Mouse (Mus musculus): ENCODE results near the gene Eef1a2. TPM values are rescaled to one million over a fixed set of nuclear protein-coding genes. Genes with fewer than 3 reads are reported as not detected.

Eef1a2 gene
- polyA plus RNA-seq (2012; rRNA removed) = 6.3 and 8.5 TPM in 2 replicates

GRCm38 (mm10) chr2:181156248-181157121 lies at the start of gene Eef1a2:
Eef1a2 (minus strand) TSS chr2:181157014.

GRCm38 (mm10) chr2:181202422-181202821 lies 45.6 kb upstream of the Eef1a2 start, which contains the start of gene Ptk6:
Ptk6 (minus strand) TSS chr2:181202789.

GRCm38 (mm10) chr2:181187121-181188000 lies 30.5 kb upstream of the Eef1a2 start, which contains the start of gene Ppdpf:
Ppdpf (plus strand) TSS chr2:181187247.

GRCm38 (mm10) chr2:181134591-181135445 lies 22.0 kb downstream of the Eef1a2 start, which contains the start of gene Kcnq2:
Kcnq2 (minus strand) TSS chr2:181135300.

Other genes with a start within 250 kb of the Eef1a2 start
- gene Ythdf1, start 236.1 kb downstream of the Eef1a2 start, polyA plus RNA-seq (2012; rRNA removed) = 41.1 and 71.1 TPM in 2 replicates
- gene Birc7, start 228.0 kb downstream of the Eef1a2 start, polyA plus RNA-seq (2012; rRNA removed) = 0.29 and 0.41 TPM in 2 replicates
- gene Nkain4, start 202.3 kb downstream of the Eef1a2 start, polyA plus RNA-seq (2012; rRNA removed) = 40.6 and 50.9 TPM in 2 replicates
- 68.6 and 83.8 TPM in 2 replicates for gene Arfgap1, start 189.8 kb downstream of the Eef1a2 start, polyA plus RNA-seq (2012; rRNA removed)
- 0.67 and 1.9 TPM in 2 replicates for gene Col20a1, start 170.5 kb downstream of the Eef1a2 start, polyA plus RNA-seq (2012; rRNA removed)
- 10.2 and 12.9 TPM in 2 replicates for gene Chrna4, start 113.5 kb downstream of the Eef1a2 start, polyA plus RNA-seq (2012; rRNA removed)
- 19.1 and 19.2 TPM in 2 replicates for gene Kcnq2, start 21.7 kb downstream of the Eef1a2 start, polyA plus RNA-seq (2012; rRNA removed)
- 169 and 247 TPM in 2 replicates for gene Ppdpf, start 30.2 kb upstream of the Eef1a2 start, polyA plus RNA-seq (2012; rRNA removed)
- 0.02 TPM in 1 of 2 replicates, not detected in the other for gene Ptk6, start 45.8 kb upstream of the Eef1a2 start, polyA plus RNA-seq (2012; rRNA removed)
- 0.05 and 0.17 TPM in 2 replicates for gene Srms, start 56.2 kb upstream of the Eef1a2 start, polyA plus RNA-seq (2012; rRNA removed)
- gene Fndc11, start 63.0 kb upstream of the Eef1a2 start, polyA plus RNA-seq (2012; rRNA removed) = 0.13 and 0.20 TPM in 2 replicates
- gene Helz2, start 85.0 kb upstream of the Eef1a2 start, polyA plus RNA-seq (2012; rRNA removed) = 1.7 and 2.9 TPM in 2 replicates
- gene Gmeb2, start 131.0 kb upstream of the Eef1a2 start, polyA plus RNA-seq (2012; rRNA removed) = 21.5 and 33.3 TPM in 2 replicates
- gene Stmn3, start 157.5 kb upstream of the Eef1a2 start, polyA plus RNA-seq (2012; rRNA removed) = 166 and 354 TPM in 2 replicates
- gene Rtel1, start 162.7 kb upstream of the Eef1a2 start, polyA plus RNA-seq (2012; rRNA removed) = 98.4 and 116 TPM in 2 replicates
- 63.2 and 85.0 TPM in 2 replicates for gene Zgpat, start 207.9 kb upstream of the Eef1a2 start, polyA plus RNA-seq (2012; rRNA removed)
- gene Arfrp1, start 208.4 kb upstream of the Eef1a2 start, polyA plus RNA-seq (2012; rRNA removed) = 86.3 and 95.1 TPM in 2 replicates
- 38.4 and 60.0 TPM in 2 replicates for gene Lime1, start 223.1 kb upstream of the Eef1a2 start, polyA plus RNA-seq (2012; rRNA removed)

All from central nervous system, embryonic 11.5 days (tissue).